Mouse (Mus musculus): ENCODE measurements at regions not wholly inside any gene's neighbourhood (a gene's known extent, or its start where the extent isn't known, plus 50 kb on each side); places are given as distances from the start of the nearest gene placed in this dataset.

DNA sequence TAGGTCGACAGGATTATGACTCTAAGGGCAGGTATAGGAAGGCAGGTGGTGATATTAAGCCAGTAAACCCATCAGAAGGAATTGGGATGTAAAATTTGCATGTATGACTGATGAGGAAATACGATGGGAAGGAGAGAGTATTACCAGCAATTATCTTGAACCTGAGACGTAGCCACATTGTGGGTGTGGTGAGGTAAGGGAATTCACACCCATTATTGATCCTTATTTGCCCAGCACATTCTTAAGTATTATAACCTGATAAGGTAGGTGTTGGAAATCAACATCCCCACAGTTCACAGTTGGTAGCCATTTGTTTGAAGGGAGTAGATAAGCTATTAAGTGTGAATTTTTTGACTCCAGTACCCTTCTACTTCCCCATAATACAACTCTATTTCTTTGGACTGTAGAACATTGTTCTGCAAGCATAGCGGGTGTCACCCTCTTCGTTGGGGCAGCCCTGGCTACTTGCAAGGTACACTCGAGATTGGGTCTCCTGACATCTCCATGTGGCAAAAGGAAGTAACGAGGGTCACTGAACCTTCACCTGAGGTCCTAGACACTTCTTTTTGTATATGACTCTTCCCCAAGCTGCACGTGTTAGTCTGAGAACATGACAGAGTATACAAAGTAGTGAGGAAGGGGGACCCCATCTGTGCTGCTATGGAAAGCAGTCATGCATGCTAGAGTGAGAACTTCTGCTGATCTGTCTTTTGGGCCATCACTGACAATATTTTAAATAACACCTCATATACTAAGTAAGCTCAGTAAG, 104.0 kb upstream of the Tnfaip3 start:
- Histone ChIP-seq H3K27ac (ENCODE audit: low read depth) (no peak overlapping the region), H3K27me3 (ENCODE audit: control insufficient read depth, insufficient read depth, low read length) (no peaks in the 10 kb centered on the region), H3K4me3 (ENCODE audit: low read depth, low read length) (no peak overlapping the region), H3K9ac (replicated peaks; ENCODE audit: low read depth, low read length) (no peak overlapping the region), H3K4me2 (ENCODE audit: low read depth, low read length) (no peak overlapping the region), H3K36me3 (replicated peaks; ENCODE audit: control insufficient read depth, insufficient read depth, low read length) (no peaks in the 10 kb centered on the region), H3K9me3 (replicated peaks; ENCODE audit: control insufficient read depth, low read length) (no peaks in the 10 kb centered on the region), H3K4me1 (ENCODE audit: control insufficient read depth, insufficient read depth) (peaks cover 12% of the 10 kb centered on the region; the same call in 1 of the 2 replicates)
- no peak for TF ChIP-seq CTCF (IDR thresholded peaks at IDR 0.05; ENCODE audit: low read depth)
- TF ChIP-seq EP300 (IDR thresholded peaks at IDR 0.05; ENCODE audit: low read depth) = no peak
- ATAC-seq (ENCODE audit: insufficient read depth, low read depth) (no peak), DNase-seq (ENCODE audit: low spot score) (no peak)
- 81% methylated on average over 8 of the region's 8 CpGs for WGBS

DNA sequence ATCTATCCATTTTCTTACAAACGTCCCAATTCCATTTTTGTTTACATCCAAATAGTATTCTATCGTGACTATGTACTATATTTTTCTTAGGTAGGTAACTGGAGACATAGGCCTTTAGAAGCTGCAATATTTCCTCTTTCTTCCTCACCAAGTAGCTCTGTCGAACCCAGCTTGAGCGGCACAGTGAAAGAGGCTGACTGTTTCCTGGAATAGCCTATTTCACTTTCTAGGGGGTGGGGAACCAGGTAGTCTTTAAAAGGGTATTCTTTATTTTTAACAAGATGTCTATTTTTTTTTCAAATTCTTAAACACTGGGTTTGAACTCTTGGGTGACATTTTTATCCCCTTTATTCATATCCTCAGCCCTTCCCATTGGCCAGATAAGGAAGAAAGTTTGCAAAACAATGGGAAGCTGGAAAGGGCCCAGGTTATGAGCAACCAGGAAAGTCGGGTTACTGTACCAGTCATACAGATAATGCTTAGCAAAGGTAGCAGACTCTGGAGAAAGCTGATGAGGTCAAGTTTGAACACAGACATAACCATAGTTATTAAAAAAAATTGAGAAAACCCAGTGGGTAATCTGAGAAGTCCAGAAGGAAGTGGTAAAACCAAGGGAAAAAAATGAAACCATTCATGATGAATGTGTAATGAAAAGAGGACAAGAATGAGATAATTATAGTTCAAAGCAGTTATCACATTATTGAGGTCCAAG, 103.3 kb upstream of the Tnfaip3 start:
- TF ChIP-seq CTCF (IDR thresholded peaks at IDR 0.05; ENCODE audit: low read depth) (no peak), EP300 (IDR thresholded peaks at IDR 0.05; ENCODE audit: low read depth) (no peak)
- DNase-seq (ENCODE audit: low spot score) (no peak), ATAC-seq (ENCODE audit: insufficient read depth, low read depth) (no peak)
- no peak overlapping the region for H3K9ac ChIP-seq (replicated peaks; ENCODE audit: low read depth, low read length)
- no peaks in the 10 kb centered on the region for H3K27me3 ChIP-seq (ENCODE audit: control insufficient read depth, insufficient read depth, low read length)
- H3K9me3 ChIP-seq (replicated peaks; ENCODE audit: control insufficient read depth, low read length) = no peaks in the 10 kb centered on the region
- H3K27ac ChIP-seq (ENCODE audit: low read depth) = no peak overlapping the region
- peaks cover 8% of the 10 kb centered on the region; the same call in 1 of the 2 replicates for H3K4me1 ChIP-seq (ENCODE audit: control insufficient read depth, insufficient read depth)
- H3K36me3 ChIP-seq (replicated peaks; ENCODE audit: control insufficient read depth, insufficient read depth, low read length) = no peaks in the 10 kb centered on the region
- WGBS = 62% methylated on average over 5 of the region's 5 CpGs
- H3K4me2 ChIP-seq (ENCODE audit: low read depth, low read length) = no peak overlapping the region
- no peak overlapping the region for H3K4me3 ChIP-seq (ENCODE audit: low read depth, low read length)

- Histone ChIP-seq H3K27ac (ENCODE audit: low read depth) (no peak overlapping the region), H3K4me1 (ENCODE audit: control insufficient read depth, insufficient read depth) (no peaks in the 10 kb centered on the region), H3K27me3 (ENCODE audit: control insufficient read depth, insufficient read depth, low read length) (no peaks in the 10 kb centered on the region), H3K4me3 (ENCODE audit: low read depth, low read length) (no peak overlapping the region), H3K36me3 (replicated peaks; ENCODE audit: control insufficient read depth, insufficient read depth, low read length) (no peaks in the 10 kb centered on the region), H3K9ac (replicated peaks; ENCODE audit: low read depth, low read length) (no peak overlapping the region), H3K9me3 (replicated peaks; ENCODE audit: control insufficient read depth, low read length) (no peaks in the 10 kb centered on the region), H3K4me2 (ENCODE audit: low read depth, low read length) (no peak overlapping the region)
- DNase-seq (ENCODE audit: low spot score) = no peak
- TF ChIP-seq EP300 (IDR thresholded peaks at IDR 0.05; ENCODE audit: low read depth) = no peak
- WGBS = 68% methylated on average over 9 of the region's 9 CpGs
- no peak for ATAC-seq (ENCODE audit: insufficient read depth, low read depth)
Observed at GRCm38 (mm10) chr10:19117071-19117605, 101.7 kb upstream of the Tnfaip3 start.

DNA sequence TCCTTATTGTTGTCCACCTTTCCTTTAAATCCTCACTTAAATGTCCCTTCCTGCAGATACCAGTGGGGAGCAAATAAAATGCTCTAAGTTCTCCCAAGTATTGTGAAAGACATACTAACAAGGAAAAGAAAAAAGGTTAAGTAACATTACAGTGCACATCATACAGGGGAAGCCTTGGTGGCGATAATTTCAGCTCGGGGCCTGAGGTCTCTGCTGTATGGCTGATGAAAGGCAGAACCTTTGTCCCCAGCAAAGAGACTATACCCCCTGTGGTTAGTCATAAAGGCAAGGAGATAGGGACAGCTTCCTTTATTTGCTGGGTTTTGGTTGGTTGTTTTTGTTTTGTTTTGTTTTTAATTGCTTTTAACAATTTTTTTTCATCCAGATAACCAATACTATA, 97.0 kb upstream of the Tnfaip3 start:
- H3K4me1 ChIP-seq (ENCODE audit: control insufficient read depth, insufficient read depth) = no peaks in the 10 kb centered on the region
- no peak for ATAC-seq (ENCODE audit: insufficient read depth, low read depth)
- no peak overlapping the region for H3K9ac ChIP-seq (replicated peaks; ENCODE audit: low read depth, low read length)
- no peaks in the 10 kb centered on the region for H3K9me3 ChIP-seq (replicated peaks; ENCODE audit: control insufficient read depth, low read length)
- H3K27me3 ChIP-seq (ENCODE audit: control insufficient read depth, insufficient read depth, low read length) = no peaks in the 10 kb centered on the region
- no peak overlapping the region for H3K4me3 ChIP-seq (ENCODE audit: low read depth, low read length)
- DNase-seq (ENCODE audit: low spot score) = no peak
- no peak overlapping the region for H3K4me2 ChIP-seq (ENCODE audit: low read depth, low read length)
- 77% methylated on average over 2 of the region's 2 CpGs for WGBS
- TF ChIP-seq CTCF (IDR thresholded peaks at IDR 0.05; ENCODE audit: low read depth) = no peak
- TF ChIP-seq EP300 (IDR thresholded peaks at IDR 0.05; ENCODE audit: low read depth) = no peak
- H3K27ac ChIP-seq (ENCODE audit: low read depth) = no peak overlapping the region
- no peaks in the 10 kb centered on the region for H3K36me3 ChIP-seq (replicated peaks; ENCODE audit: control insufficient read depth, insufficient read depth, low read length)

DNA sequence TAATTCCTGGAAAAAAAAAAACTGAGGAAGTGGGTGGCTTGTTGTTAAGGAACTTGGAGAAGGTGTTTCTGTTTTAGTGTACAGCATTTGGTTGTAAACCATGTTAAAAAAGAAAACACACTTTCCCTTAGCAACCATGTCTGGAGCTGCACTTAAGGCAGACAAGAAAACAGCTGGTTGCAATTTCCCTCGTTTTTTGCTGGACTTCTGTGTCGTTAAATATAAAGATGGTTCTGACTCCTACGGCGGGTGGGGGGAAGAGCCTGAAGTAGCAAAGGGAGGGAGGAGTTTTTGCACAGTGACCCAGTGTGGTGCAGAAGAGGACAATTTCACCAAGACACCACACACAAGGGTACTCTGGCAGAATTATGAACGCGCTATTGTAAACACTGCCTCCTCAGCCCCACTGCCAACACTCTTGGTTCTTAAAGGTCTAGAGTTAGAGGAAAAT, 89.8 kb upstream of the Tnfaip3 start:
- ATAC-seq (ENCODE audit: insufficient read depth, low read depth) (no peak), DNase-seq (ENCODE audit: low spot score) (no peak)
- H3K4me1 ChIP-seq (ENCODE audit: control insufficient read depth, insufficient read depth) = no peaks in the 10 kb centered on the region
- no peak overlapping the region for H3K9ac ChIP-seq (replicated peaks; ENCODE audit: low read depth, low read length)
- H3K27me3 ChIP-seq (ENCODE audit: control insufficient read depth, insufficient read depth, low read length) = no peaks in the 10 kb centered on the region
- H3K4me2 ChIP-seq (ENCODE audit: low read depth, low read length) = no peak overlapping the region
- WGBS = 57% methylated on average over 6 of the region's 6 CpGs
- no peak overlapping the region; the same call in 1 of the 2 replicates for H3K27ac ChIP-seq (ENCODE audit: low read depth)
- no peak for TF ChIP-seq CTCF (IDR thresholded peaks at IDR 0.05; ENCODE audit: low read depth)
- no peak for TF ChIP-seq EP300 (IDR thresholded peaks at IDR 0.05; ENCODE audit: low read depth)
- H3K36me3 ChIP-seq (replicated peaks; ENCODE audit: control insufficient read depth, insufficient read depth, low read length) = no peaks in the 10 kb centered on the region
- no peaks in the 10 kb centered on the region for H3K9me3 ChIP-seq (replicated peaks; ENCODE audit: control insufficient read depth, low read length)
- no peak overlapping the region for H3K4me3 ChIP-seq (ENCODE audit: low read depth, low read length)
